Mouse (Mus musculus) forebrain, embryonic 14.5 days (tissue): Measurements from ENCODE around the gene Trim15. TPM values are rescaled to one million over a fixed set of nuclear protein-coding genes. Genes with fewer than 3 reads are reported as not detected.

ENCODE experiments used
- ATAC-seq: fragments of 200-750 bp; cut with Nextera tagmentation; 2 replicates; pipeline ENCODE4 v1.8.0; 2017; ENCODE audit warnings: mild to moderate bottlenecking, moderate library complexity
- DNase-seq: peaks from one replicate; pipeline ENCODE4 v3.0.0-alpha.2; 2015; ENCODE audit warnings: low spot score
- H3K27ac ChIP-seq: fragments of 300-500 bp; sonication (generic); 2 replicates; pipeline ENCODE4 v1.5.1; 2014; ENCODE audit warnings: low read depth, mild to moderate bottlenecking, control low read depth, low read length, moderate library complexity
- H3K27me3 ChIP-seq: fragments of 300-500 bp; sonication (generic); replicated peaks from 2 replicates; pipeline ENCODE4 v1.6.1; 2014; ENCODE audit warnings: low read length, control low read depth, mixed read lengths; ENCODE audit not compliant: control insufficient read depth, insufficient read depth
- H3K36me3 ChIP-seq: fragments of 300-500 bp; sonication (generic); 2 replicates; pipeline ENCODE4 v1.6.1; 2014; ENCODE audit warnings: low read length, control low read depth; ENCODE audit not compliant: control insufficient read depth, insufficient read depth
- H3K4me1 ChIP-seq: fragments of 300-500 bp; sonication (generic); 2 replicates; pipeline ENCODE4 v1.6.1; 2014; ENCODE audit warnings: antibody characterized with exemption, low read length, control low read depth; ENCODE audit not compliant: control insufficient read depth, insufficient read depth
- H3K4me2 ChIP-seq: fragments of 300-500 bp; sonication (generic); 2 replicates; pipeline ENCODE4 v1.6.1; 2014; ENCODE audit warnings: mild to moderate bottlenecking, control low read depth, low read length
- H3K4me3 ChIP-seq: fragments of 300-500 bp; sonication (generic); 2 replicates; pipeline ENCODE4 v1.5.1; 2014; ENCODE audit warnings: low read depth, low read length, control low read depth
- H3K9ac ChIP-seq: fragments of 300-500 bp; sonication (generic); 2 replicates; pipeline ENCODE4 v1.6.1; 2014; ENCODE audit warnings: mild to moderate bottlenecking, low read length, control low read depth, moderate library complexity
- H3K9me3 ChIP-seq: fragments of 300-500 bp; sonication (generic); replicated peaks from 2 replicates; pipeline ENCODE4 v1.6.1; 2016; ENCODE audit warnings: low read length, control low read depth, mixed read lengths; ENCODE audit not compliant: control insufficient read depth
- WGBS: fragments of 180-500 bp; shearing (Covaris S2); extraction: QIAGEN DNeasy Blood & Tissue Kit; methylation state at CpG from one replicate; pipeline ENCODE4 v1.1.7; 2014; 5-methylcytosine and 5-hydroxymethylcytosine counted together
- polyA plus RNA-seq: library from polyadenylated mRNA; unstranded; fragments of >200 nt; fragmentation: Nextera tagmentation; extraction: Ambion mirVana; gene quantifications from 2 replicates; pipeline ENCODE4 v1.2.1, GENCODE M21; 2014

Trim15 gene
- polyA plus RNA-seq, 1 experiment from 2014 or later: 0.48 TPM

GRCm38 (mm10) chr17:36856236-36856635 lies 10.8 kb downstream of the Trim15 start:
- DNase-seq (no peak), ATAC-seq (no peak)
- Histone ChIP-seq H3K4me1 (no peaks in the 10 kb centered on the region), H3K9me3 (no peaks in the 10 kb centered on the region), H3K27me3 (no peaks in the 10 kb centered on the region), H3K27ac (no peak overlapping the region), H3K4me2 (no peak overlapping the region), H3K36me3 (peaks cover 83% of the 10 kb centered on the region), H3K4me3 (no peak overlapping the region), H3K9ac (no peak overlapping the region)
- 95% methylated on average over 4 of the region's 4 CpGs for WGBS

- Histone ChIP-seq H3K27me3 (no peaks in the 10 kb centered on the region), H3K9me3 (no peaks in the 10 kb centered on the region), H3K4me2 (no peak overlapping the region), H3K4me3 (no peak overlapping the region), H3K9ac (no peak overlapping the region), H3K27ac (no peak overlapping the region), H3K36me3 (peaks cover 91% of the 10 kb centered on the region), H3K4me1 (no peaks in the 10 kb centered on the region)
- ATAC-seq (no peak), DNase-seq (no peak)
- WGBS: 92% methylated on average over 3 of the region's 3 CpGs
Measured at GRCm38 (mm10) chr17:36855484-36855883, 11.5 kb downstream of the Trim15 start.

- no peaks in the 10 kb centered on the region for H3K4me1 ChIP-seq
- no peak overlapping the region for H3K4me3 ChIP-seq
- H3K36me3 ChIP-seq: peaks cover 58% of the 10 kb centered on the region
- H3K9me3 ChIP-seq: no peaks in the 10 kb centered on the region
- DNase-seq (no peak), ATAC-seq (no peak)
- H3K27me3 ChIP-seq: no peaks in the 10 kb centered on the region
- WGBS: 89% methylated on average over 5 of the region's 5 CpGs
- H3K9ac ChIP-seq: no peak overlapping the region
- H3K4me2 ChIP-seq: no peak overlapping the region
- H3K27ac ChIP-seq: no peak overlapping the region
Measured at GRCm38 (mm10) chr17:36851627-36852026, 15.4 kb downstream of the Trim15 start.

GRCm38 (mm10) chr17:36851200-36851599 lies 15.8 kb downstream of the Trim15 start:
- Histone ChIP-seq H3K27me3 (no peaks in the 10 kb centered on the region), H3K4me3 (no peak overlapping the region), H3K9ac (no peak overlapping the region), H3K27ac (no peak overlapping the region), H3K4me2 (no peak overlapping the region), H3K36me3 (peaks cover 54% of the 10 kb centered on the region), H3K9me3 (no peaks in the 10 kb centered on the region), H3K4me1 (no peaks in the 10 kb centered on the region)
- ATAC-seq: no peak
- WGBS: 75% methylated on average over 5 of the region's 5 CpGs
- DNase-seq: no peak

- H3K4me2 ChIP-seq: no peak overlapping the region
- ATAC-seq (no peak), DNase-seq (no peak)
- no peak overlapping the region for H3K9ac ChIP-seq
- H3K27me3 ChIP-seq: no peaks in the 10 kb centered on the region
- no peak overlapping the region for H3K4me3 ChIP-seq
- no peak overlapping the region for H3K27ac ChIP-seq
- 89% methylated on average over 2 of the region's 2 CpGs for WGBS
- peaks cover 42% of the 10 kb centered on the region for H3K36me3 ChIP-seq
- H3K4me1 ChIP-seq: no peaks in the 10 kb centered on the region
- H3K9me3 ChIP-seq: no peaks in the 10 kb centered on the region
Measured at GRCm38 (mm10) chr17:36849992-36850391, 17.0 kb downstream of the Trim15 start.

GRCm38 (mm10) chr17:36848911-36849310 lies 18.1 kb downstream of the Trim15 start:
- Histone ChIP-seq H3K4me2 (no peak overlapping the region), H3K4me1 (no peaks in the 10 kb centered on the region), H3K27ac (no peak overlapping the region), H3K9ac (no peak overlapping the region), H3K9me3 (no peaks in the 10 kb centered on the region), H3K27me3 (no peaks in the 10 kb centered on the region), H3K36me3 (peaks cover 31% of the 10 kb centered on the region), H3K4me3 (no peak overlapping the region)
- no peak for ATAC-seq
- 87% methylated on average over 5 of the region's 5 CpGs for WGBS
- no peak for DNase-seq

GRCm38 (mm10) chr17:36844725-36845124 lies 22.3 kb downstream of the Trim15 start:
- no peaks in the 10 kb centered on the region for H3K4me1 ChIP-seq
- H3K9me3 ChIP-seq: no peaks in the 10 kb centered on the region
- no peaks in the 10 kb centered on the region for H3K27me3 ChIP-seq
- DNase-seq (no peak), ATAC-seq (no peak)
- H3K4me2 ChIP-seq: no peak overlapping the region
- no peaks in the 10 kb centered on the region for H3K36me3 ChIP-seq
- WGBS: 82% methylated on average over 1 of the region's 1 CpGs
- H3K9ac ChIP-seq: no peak overlapping the region
- H3K4me3 ChIP-seq: no peak overlapping the region
- H3K27ac ChIP-seq: no peak overlapping the region

GRCm38 (mm10) chr17:36844286-36844719 lies 22.7 kb downstream of the Trim15 start:
- Histone ChIP-seq H3K9ac (no peak overlapping the region), H3K4me2 (no peak overlapping the region), H3K4me1 (no peaks in the 10 kb centered on the region), H3K9me3 (no peaks in the 10 kb centered on the region), H3K36me3 (no peaks in the 10 kb centered on the region), H3K4me3 (no peak overlapping the region), H3K27me3 (no peaks in the 10 kb centered on the region), H3K27ac (no peak overlapping the region)
- ATAC-seq (no peak), DNase-seq (no peak)

- H3K4me2 ChIP-seq: no peak overlapping the region
- no peaks in the 10 kb centered on the region for H3K36me3 ChIP-seq
- H3K9ac ChIP-seq: no peak overlapping the region
- H3K27me3 ChIP-seq: no peaks in the 10 kb centered on the region
- H3K4me1 ChIP-seq: no peaks in the 10 kb centered on the region
- H3K9me3 ChIP-seq: no peaks in the 10 kb centered on the region
- H3K27ac ChIP-seq: no peak overlapping the region
- WGBS: 84% methylated on average over 7 of the region's 7 CpGs
- DNase-seq (no peak), ATAC-seq (no peak)
- H3K4me3 ChIP-seq: no peak overlapping the region
Measured at GRCm38 (mm10) chr17:36843696-36844095, 23.3 kb downstream of the Trim15 start.
